Mouse (Mus musculus) bone marrow, adult 2 months (tissue): ENCODE data around the gene D330020A13Rik. TPM values are rescaled to one million over a fixed set of nuclear protein-coding genes. Genes with fewer than 3 reads are reported as not detected.

Experiments
- H3K27ac ChIP-seq: fragments of 200-500 bp; 2 replicates; pipeline ENCODE4 v1.5.1; 2012; ENCODE audit warnings: low read depth, mild to moderate bottlenecking, control low read depth, inconsistent platforms, low read length; ENCODE audit not compliant: control insufficient read depth, poor library complexity, insufficient read depth
- H3K4me1 ChIP-seq: fragments of 200-500 bp; 2 replicates; pipeline ENCODE4 v1.6.1; 2011; ENCODE audit warnings: low read length; ENCODE audit not compliant: control insufficient read depth, insufficient read depth
- H3K4me3 ChIP-seq: fragments of 200-500 bp; replicated peaks from 2 replicates; pipeline ENCODE3; 2011; ENCODE audit warnings: mild to moderate bottlenecking, low read depth, low read length, control low read depth; ENCODE audit not compliant: control insufficient read depth
- CTCF ChIP-seq: fragments of 200-500 bp; IDR thresholded peaks from 2 replicates; pipeline ENCODE4 v1.5.1; 2011; ENCODE audit warnings: low read length, control low read depth; ENCODE audit not compliant: control insufficient read depth, insufficient read depth
- POLR2A ChIP-seq: fragments of 200-500 bp; IDR thresholded peaks from 2 replicates; pipeline ENCODE4 v1.6.1; 2011; ENCODE audit warnings: low read depth, mild to moderate bottlenecking, control low read depth, low read length, borderline replicate concordance; ENCODE audit not compliant: control insufficient read depth
- WGBS: fragments of 180-500 bp; shearing (Covaris S2); methylation state at CpG from one replicate; pipeline ENCODE4 v1.1.7; 2018; 5-methylcytosine and 5-hydroxymethylcytosine counted together
- polyA plus RNA-seq: library from polyadenylated mRNA; stranded (reverse); fragments of >200 nt; gene quantifications from 2 replicates; pipeline ENCODE4 v1.2.4, GENCODE M21; 2011; ENCODE audit warnings: low replicate concordance; ENCODE audit not compliant: missing spikeins, insufficient read depth, insufficient read length

Gene D330020A13Rik
- polyA plus RNA-seq, 1 experiment, result not detected

- WGBS, result 76% methylated on average over 3 of the region's 3 CpGs
- Histone ChIP-seq H3K27ac (no peak overlapping the region), H3K4me1 (no peaks in the 10 kb centered on the region), H3K4me3 (no peak overlapping the region)
- TF ChIP-seq CTCF (no peak), POLR2A (no peak)
Measured at GRCm38 (mm10) chr6:120306859-120307594, 12.9 kb downstream of the D330020A13Rik start.

- TF ChIP-seq POLR2A (no peak), CTCF (no peak)
Measured at GRCm38 (mm10) chr6:120309338-120309737, 15.2 kb downstream of the D330020A13Rik start.

GRCm38 (mm10) chr6:120309787-120310186 is 15.6 kb downstream of the D330020A13Rik start:
- Histone ChIP-seq H3K4me1 (no peaks in the 10 kb centered on the region), H3K27ac (no peak overlapping the region), H3K4me3 (no peak overlapping the region)
- TF ChIP-seq CTCF, result no peak
- no peak for TF ChIP-seq POLR2A
- 76% methylated on average over 3 of the region's 3 CpGs for WGBS

More at GRCm38 (mm10) chr6:120309338-120309737, 15.2 kb downstream of the D330020A13Rik start:
- no peak overlapping the region for H3K4me3 ChIP-seq
- WGBS, result 92% methylated on average over 9 of the region's 9 CpGs
- no peak overlapping the region for H3K27ac ChIP-seq
- H3K4me1 ChIP-seq, result no peaks in the 10 kb centered on the region

GRCm38 (mm10) chr6:120312443-120312842 is 18.3 kb downstream of the D330020A13Rik start:
- Histone ChIP-seq H3K4me3 (no peak overlapping the region), H3K27ac (no peak overlapping the region), H3K4me1 (no peaks in the 10 kb centered on the region)
- TF ChIP-seq CTCF (no peak), POLR2A (no peak)
- 6% methylated on average over 5 of the region's 5 CpGs for WGBS

GRCm38 (mm10) chr6:120318303-120318940 is 24.3 kb downstream of the D330020A13Rik start:
- TF ChIP-seq POLR2A (no peak), CTCF (no peak)
- 85% methylated on average over 11 of the region's 11 CpGs for WGBS
- no peak overlapping the region for H3K27ac ChIP-seq
- no peak overlapping the region for H3K4me3 ChIP-seq
- no peaks in the 10 kb centered on the region for H3K4me1 ChIP-seq

- Histone ChIP-seq H3K4me1 (no peaks in the 10 kb centered on the region), H3K4me3 (no peak overlapping the region), H3K27ac (no peak overlapping the region)
- 88% methylated on average over 9 of the region's 9 CpGs for WGBS
- TF ChIP-seq POLR2A, result no peak
- no peak for TF ChIP-seq CTCF
Measured at GRCm38 (mm10) chr6:120319129-120319528, 25.0 kb downstream of the D330020A13Rik start.

- Histone ChIP-seq H3K27ac (no peak overlapping the region), H3K4me1 (no peaks in the 10 kb centered on the region), H3K4me3 (no peak overlapping the region)
- whole genome bisulfite sequencing, result 74% methylated on average over 2 of the region's 2 CpGs
- TF ChIP-seq CTCF (no peak), POLR2A (no peak)
Measured at GRCm38 (mm10) chr6:120320369-120320768, 26.2 kb downstream of the D330020A13Rik start.

- no peak overlapping the region for H3K4me3 ChIP-seq
- TF ChIP-seq CTCF (peak; percentile 83), POLR2A (no peak)
- no peaks in the 10 kb centered on the region for H3K4me1 ChIP-seq
- H3K27ac ChIP-seq, result no peak overlapping the region
- WGBS, result 44% methylated on average over 6 of the region's 6 CpGs
Measured at GRCm38 (mm10) chr6:120324295-120324927, 30.2 kb downstream of the D330020A13Rik start.
